Mouse (Mus musculus) testis, postnatal 10 days (tissue): ENCODE results near the gene Tnk2.

ENCODE experiments used
- DNase-seq: peaks from one replicate; pipeline ENCODE4 v3.0.0; 2021; ENCODE audit warnings: low spot score

Tnk2 gene

GRCm38 (mm10) chr16:32712202-32712601, 68.5 kb downstream of the Tnk2 start:
- DNase-seq, result no peak

DNA sequence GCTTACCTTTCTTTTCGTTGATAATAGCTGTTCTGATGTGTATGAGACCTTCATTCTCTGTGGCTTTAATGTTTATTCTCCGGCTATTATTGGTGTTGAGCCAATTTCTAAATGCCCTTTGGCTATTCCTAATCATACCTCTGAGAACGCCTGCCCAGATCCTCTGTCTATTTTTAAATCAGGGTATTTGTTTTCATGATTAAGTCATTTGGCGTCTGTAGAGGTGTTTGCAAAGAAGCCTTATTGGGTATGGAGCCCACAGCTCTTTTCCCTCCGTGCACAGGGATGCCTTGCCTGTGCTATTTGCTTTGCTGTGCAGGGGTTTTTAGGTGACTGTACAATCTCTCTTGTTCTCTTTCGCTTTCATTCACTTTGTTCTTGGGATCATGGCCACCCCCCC, 69.9 kb downstream of the Tnk2 start:
- no peak for DNase-seq

DNA sequence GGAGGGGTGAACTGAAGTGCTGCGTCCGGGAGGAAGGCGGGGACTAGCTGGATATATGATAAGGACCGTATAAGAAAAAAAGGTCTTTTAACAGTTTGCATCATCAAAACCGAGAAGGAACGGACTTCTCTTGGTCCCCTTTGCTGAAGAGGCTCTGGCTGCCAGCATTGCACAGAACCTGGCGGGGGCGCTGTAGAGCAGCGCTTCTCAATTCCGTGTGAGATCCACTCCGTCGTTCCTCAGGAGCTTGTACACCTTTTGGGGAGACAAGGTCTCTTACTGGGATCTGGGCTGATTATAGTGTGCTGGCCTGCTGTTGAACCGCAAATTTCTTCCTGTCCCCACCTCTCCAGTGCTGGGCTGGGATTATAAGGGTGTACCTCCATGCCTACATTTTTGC, 71.7 kb downstream of the Tnk2 start:
- peak; percentile 61 for DNase-seq

DNA sequence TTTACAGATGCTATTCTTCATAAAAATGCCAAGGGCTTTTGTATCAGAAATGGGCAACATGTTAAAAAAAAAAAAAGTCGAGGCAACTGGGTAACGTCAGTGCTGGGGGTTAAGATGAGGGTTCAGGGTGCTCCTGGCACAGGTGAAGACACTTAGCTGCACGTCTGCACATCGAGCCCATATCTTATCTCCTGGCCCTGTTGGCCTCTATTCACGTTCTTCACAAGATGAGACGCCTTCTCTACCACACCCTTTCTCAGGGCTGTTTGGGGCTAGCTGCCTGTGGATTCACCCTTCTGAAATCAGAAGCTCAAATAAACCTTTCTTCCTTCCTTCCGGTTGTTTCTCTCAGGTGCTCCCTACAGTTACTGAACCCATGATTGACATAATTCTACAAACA, 79.5 kb downstream of the Tnk2 start:
- no peak for DNase-seq

GRCm38 (mm10) chr16:32723767-32724166, 80.1 kb downstream of the Tnk2 start:
- no peak for DNase-seq

DNA sequence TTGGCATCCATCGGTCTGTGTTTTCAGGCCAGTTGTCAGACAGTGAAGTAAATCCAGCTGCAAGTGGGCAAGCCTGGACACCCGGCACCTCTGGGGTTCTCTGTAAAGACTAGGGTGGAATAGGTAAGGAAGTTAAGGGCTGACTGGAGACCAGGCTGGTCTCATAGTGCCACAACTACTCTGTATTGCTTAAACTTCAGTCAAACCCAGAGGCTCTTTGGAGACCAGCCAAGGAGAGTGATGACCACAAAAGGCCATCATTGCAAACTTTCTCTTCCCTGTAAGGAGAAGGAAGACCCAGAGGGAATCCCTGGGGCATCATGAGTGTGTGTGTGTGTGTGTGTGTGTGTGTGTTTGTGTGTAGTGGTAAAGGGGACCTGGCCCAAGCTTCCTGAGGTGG, 80.6 kb downstream of the Tnk2 start:
- DNase-seq, result no peak

DNA sequence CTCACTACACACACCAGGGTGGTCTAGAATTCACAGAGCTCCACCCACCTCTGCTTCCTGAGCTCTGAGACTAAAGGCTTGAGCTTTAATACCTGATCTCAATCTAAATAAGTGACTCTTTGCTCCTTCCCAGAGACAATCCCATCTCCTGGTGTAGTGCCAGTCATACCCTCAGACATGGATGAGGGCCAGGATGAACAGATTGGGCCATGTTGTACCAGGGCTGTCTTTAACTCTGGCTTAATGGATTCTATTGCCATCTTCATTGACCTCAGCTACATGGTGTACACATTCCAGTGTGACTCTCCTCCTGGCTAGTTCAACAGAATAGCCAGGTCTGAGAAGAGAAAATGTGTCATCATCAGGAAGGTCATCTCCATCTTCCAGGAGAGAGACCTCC, 82.8 kb downstream of the Tnk2 start:
- no peak for DNase-seq

- DNase-seq, result no peak
Measured at GRCm38 (mm10) chr16:32728240-32728639, 84.6 kb downstream of the Tnk2 start.

DNA sequence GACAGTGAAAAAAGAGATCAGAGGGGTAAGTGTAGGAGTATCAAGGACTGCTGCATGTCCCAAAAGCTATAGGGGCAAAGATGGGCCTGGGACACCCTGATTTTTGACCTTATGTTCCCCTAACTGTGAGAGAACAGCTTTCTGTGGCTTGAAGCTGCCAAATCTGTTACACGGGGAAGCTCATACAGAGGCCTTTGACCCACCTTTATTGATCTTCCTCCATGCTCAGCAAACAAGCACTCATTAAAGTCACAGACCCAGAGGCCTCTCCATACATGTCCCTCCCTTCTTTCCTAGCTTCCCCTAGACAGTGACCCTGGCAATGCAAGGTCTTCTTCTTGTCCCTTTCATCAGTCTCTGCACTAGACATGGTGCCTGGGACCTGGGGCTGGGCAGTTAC, 85.1 kb downstream of the Tnk2 start:
- DNase-seq, result no peak
